Mouse (Mus musculus): ENCODE data around the gene Sgpp2.

Sgpp2 gene

DNA sequence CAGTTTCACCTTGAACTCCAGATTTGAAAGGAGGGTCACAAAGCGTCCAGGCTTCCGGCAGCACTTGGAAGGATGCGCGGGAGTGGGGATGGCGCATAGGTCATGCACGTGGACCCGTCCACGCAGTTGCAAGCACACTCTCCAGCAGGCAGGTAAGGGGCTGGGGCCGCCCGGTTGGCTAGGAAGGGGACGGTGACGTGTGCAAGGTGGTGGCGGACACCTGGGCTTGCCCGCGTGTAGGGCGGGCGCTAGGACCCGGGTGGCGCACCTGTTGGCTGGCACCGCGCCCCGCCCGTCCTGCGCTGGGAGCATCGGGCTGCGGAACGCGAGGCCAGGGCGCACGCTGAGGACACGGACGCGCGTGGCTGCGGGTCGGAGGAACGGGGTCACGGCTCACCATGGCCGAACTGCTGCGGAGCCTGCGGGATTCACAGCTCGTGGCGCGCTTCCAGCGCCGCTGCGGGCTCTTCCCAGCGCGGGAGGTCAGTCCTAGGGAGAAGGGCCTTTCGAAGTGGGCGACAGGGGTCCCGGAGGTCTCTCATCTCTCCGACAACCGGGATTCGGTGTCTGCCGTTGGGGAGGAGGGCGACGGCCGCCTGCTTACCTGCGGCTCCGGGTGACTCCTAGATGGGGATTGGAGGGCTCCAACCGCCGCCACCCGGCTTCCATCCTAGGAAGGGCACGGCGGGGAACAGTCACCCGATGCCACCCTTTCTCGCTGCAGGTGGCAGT lies at the start of gene Sgpp2:
Gene Sgpp2 (plus strand): TSS at position 325 of the 732 bp plus-strand sequence.
- no peak for DNase-seq (ENCODE audit: extremely low spot score, low read depth, low spot score)

- no peak for DNase-seq (ENCODE audit: extremely low spot score, low read depth, low spot score)
Observed at GRCm38 (mm10) chr1:78267519-78267918, 42.6 kb upstream of the Sgpp2 start.

DNA sequence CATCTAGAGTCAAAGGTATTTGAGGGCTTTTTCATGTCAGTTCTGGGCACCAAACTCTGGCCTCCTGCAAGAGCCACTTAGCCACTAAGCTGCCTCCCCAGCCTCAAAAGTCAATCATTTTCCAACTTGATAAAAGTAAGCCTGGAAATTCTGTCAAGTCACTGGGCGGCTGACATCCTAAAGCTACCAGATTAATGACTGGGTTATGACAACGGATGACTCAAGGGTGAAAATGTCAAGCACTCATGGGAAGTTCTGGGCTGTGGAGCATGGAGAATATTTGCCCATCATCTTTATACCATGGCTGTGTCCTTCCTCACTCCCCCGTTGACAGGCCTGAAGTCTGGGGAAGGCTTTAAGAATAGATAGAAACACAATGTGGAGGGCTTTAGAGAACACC lies 37.2 kb upstream of the Sgpp2 start:
- DNase-seq (ENCODE audit: extremely low spot score, low read depth, low spot score) = no peak

GRCm38 (mm10) chr1:78279128-78279527 lies 31.0 kb upstream of the Sgpp2 start:
- no peak for DNase-seq (ENCODE audit: extremely low spot score, low read depth, low spot score)

- no peak for DNase-seq (ENCODE audit: extremely low spot score, low read depth, low spot score)
Observed at GRCm38 (mm10) chr1:78292397-78292796, 17.7 kb upstream of the Sgpp2 start.

DNA sequence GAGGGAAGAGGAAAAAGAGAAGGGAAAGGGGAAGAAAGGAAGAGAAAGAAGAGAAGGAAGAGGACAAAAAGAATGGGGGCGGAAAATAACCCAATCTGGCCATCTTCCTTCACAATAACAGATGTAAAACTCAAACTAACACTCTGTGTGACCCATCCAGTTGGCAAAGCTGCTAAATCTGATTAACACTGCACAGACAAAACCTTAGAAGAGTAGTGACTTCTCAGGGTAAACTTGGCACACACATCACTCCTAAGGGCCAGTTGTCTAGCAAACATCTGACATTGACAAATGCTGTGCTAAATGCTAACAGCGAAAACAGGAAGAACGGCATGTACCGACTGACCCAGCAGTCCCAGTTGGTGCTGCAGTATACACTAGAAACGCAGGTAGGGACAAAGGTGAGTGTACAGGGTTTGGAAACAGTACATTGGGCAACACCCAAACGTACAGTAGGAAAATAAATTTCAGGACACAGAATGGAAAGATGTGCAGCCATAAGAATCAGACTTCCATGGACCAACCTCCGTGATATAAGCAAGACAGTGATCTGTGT lies 10.4 kb upstream of the Sgpp2 start:
- no peak for DNase-seq (ENCODE audit: extremely low spot score, low read depth, low spot score)

DNA sequence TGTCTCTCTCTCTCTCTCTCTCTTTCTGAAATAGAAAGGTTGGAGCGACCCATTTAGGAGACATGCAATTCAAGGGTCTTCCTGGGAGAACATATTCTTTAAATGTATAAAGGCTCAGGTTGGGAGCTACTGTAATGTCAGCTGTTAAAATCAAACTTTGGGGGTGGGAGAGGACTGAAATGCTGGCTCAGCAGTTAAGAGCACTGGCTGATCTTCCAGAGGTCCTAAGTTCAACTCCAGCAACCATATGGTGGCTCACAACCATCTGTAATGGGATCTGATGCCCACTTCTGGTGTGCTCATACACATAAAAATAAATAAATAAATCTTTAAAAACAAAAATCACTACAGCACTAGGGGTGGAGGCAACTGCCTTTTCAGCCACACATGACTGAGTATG lies 1.5 kb upstream of the Sgpp2 start:
- DNase-seq (ENCODE audit: extremely low spot score, low read depth, low spot score) = no peak

- DNase-seq (ENCODE audit: extremely low spot score, low read depth, low spot score) = no peak
Observed at GRCm38 (mm10) chr1:78309280-78309679, 865 bp upstream of the Sgpp2 start.

GRCm38 (mm10) chr1:78310861-78311341 lies 756 bp downstream of the Sgpp2 start:
- DNase-seq (ENCODE audit: extremely low spot score, low read depth, low spot score) = no peak

- DNase-seq (ENCODE audit: extremely low spot score, low read depth, low spot score) = no peak
Observed at GRCm38 (mm10) chr1:78311482-78311881, 1.3 kb downstream of the Sgpp2 start.

- no peak for DNase-seq (ENCODE audit: extremely low spot score, low read depth, low spot score)
Observed at GRCm38 (mm10) chr1:78312917-78313316, 2.8 kb downstream of the Sgpp2 start.

- no peak for DNase-seq (ENCODE audit: extremely low spot score, low read depth, low spot score)
Observed at GRCm38 (mm10) chr1:78313961-78314360, 3.8 kb downstream of the Sgpp2 start.

GRCm38 (mm10) chr1:78318089-78318760 lies 8.1 kb downstream of the Sgpp2 start:
- DNase-seq (ENCODE audit: extremely low spot score, low read depth, low spot score) = no peak

DNA sequence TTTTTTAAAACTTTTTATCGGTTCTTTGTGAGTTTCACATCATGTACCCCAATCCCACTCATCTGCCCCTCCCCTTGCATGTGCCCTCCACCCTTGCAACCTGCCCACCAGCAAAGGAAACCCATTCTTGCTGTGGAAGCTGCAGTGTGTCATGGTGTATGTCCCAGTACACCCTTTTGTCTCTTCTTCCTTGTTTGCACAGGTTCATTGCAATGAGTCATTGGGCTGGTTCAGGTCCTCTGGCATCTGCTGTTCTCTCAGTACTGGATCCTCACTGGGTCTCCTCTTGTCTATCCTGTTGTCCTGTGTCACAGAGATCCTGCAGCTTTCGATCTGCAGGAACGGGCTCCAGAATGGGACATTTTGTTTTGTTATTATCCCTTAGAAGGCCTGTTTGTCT lies 10.1 kb downstream of the Sgpp2 start:
- DNase-seq (ENCODE audit: extremely low spot score, low read depth, low spot score) = no peak

GRCm38 (mm10) chr1:78322098-78322778 lies 12.1 kb downstream of the Sgpp2 start:
- DNase-seq (ENCODE audit: extremely low spot score, low read depth, low spot score) = no peak

GRCm38 (mm10) chr1:78322844-78323243 lies 12.7 kb downstream of the Sgpp2 start:
- DNase-seq (ENCODE audit: extremely low spot score, low read depth, low spot score) = no peak

- DNase-seq (ENCODE audit: extremely low spot score, low read depth, low spot score) = no peak
Observed at GRCm38 (mm10) chr1:78324044-78324443, 13.9 kb downstream of the Sgpp2 start.

DNA sequence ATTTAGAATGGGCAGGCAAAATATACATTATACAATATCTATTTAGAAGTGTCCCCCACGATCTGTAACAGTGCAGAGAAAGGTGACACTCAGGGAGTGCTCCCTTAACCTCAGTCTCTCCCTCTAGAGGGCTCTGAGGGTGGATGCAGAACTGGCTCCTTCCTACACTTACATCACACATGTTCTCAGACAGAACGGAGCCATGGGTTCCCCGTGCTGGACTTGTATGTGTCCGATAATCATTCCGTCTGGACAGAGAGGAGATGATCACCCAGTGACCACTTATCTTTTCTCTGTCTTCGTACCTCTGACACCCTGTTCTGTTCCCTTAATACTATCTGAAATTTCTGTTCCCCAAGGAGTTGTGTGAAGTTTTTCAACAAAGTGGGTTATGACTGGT lies 15.7 kb downstream of the Sgpp2 start:
- no peak for DNase-seq (ENCODE audit: extremely low spot score, low read depth, low spot score)

DNA sequence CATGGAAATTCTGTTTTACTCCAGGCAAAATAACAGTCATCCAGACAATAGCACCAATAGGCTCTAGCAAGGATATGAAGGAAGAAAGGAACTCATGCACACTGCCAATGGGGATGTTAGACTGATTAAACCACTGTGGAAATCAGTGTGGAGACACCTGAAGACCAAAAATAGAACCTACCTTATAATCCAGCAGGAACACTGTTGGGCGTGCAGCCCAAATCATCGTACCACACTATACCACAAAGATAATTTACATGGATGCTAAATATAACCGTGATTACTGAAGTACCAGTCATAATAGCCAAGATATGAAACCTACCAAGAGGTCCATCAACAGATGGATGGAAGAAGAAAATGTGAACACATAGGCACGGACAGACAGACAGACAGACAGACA lies 18.5 kb downstream of the Sgpp2 start:
- DNase-seq (ENCODE audit: extremely low spot score, low read depth, low spot score) = no peak

- no peak for DNase-seq (ENCODE audit: extremely low spot score, low read depth, low spot score)
Observed at GRCm38 (mm10) chr1:78329861-78330260, 19.7 kb downstream of the Sgpp2 start.

DNA sequence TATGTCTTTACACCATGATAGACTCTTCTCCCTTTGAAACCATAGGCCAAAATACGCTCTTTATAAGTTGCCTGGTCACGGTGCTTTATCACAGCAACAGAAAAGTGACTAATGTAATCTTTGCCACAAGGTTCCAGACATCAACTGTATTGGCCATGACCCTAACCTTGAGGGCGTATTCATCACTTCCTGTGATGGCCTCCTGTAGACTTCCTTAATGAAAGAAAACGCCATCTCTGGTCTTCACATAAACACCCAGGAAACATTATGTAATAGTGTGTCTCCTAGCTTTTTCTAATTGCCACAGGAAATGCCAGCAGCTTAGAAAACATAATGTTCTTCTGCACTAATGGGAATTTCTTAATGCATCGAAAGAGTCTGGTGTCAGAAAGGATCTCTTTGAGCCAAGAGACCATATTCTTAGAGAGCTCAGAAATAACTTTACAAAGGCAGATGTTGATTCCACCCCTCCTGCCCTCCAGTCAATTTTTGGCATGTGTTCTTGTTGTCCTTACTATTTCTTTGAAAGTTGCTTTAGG lies 20.5 kb downstream of the Sgpp2 start:
- no peak for DNase-seq (ENCODE audit: extremely low spot score, low read depth, low spot score)
